Mouse (Mus musculus) midbrain, embryonic 10.5 days (tissue): ENCODE measurements around the gene Sox5. TPM values are rescaled to one million over a fixed set of nuclear protein-coding genes. Genes with fewer than 3 reads are reported as not detected.
A peak's percentile ranks its signal among the peaks of the same experiment; 100 is the strongest.

Source experiments
- DNase-seq: peaks from one replicate; pipeline ENCODE4 v3.0.0-alpha.2; 2017; ENCODE audit warnings: low spot score
- H3K27ac ChIP-seq: fragments of 300-500 bp; sonication (generic); replicated peaks from 2 replicates; pipeline ENCODE4 v1.5.1; 2016; ENCODE audit warnings: mild to moderate bottlenecking
- H3K27me3 ChIP-seq: fragments of 300-500 bp; sonication (generic); 2 replicates; pipeline ENCODE4 v1.6.1; 2016; ENCODE audit warnings: low read depth, mild to moderate bottlenecking; ENCODE audit not compliant: poor library complexity, severe bottlenecking
- H3K36me3 ChIP-seq: fragments of 300-500 bp; sonication (generic); 2 replicates; pipeline ENCODE4 v1.6.1; 2016; ENCODE audit warnings: mild to moderate bottlenecking, moderate library complexity
- H3K4me1 ChIP-seq: fragments of 300-500 bp; sonication (generic); 2 replicates; pipeline ENCODE4 v1.6.1; 2016
- H3K4me3 ChIP-seq: fragments of 300-500 bp; sonication (generic); 2 replicates; pipeline ENCODE4 v1.5.1; 2016; ENCODE audit warnings: mild to moderate bottlenecking, moderate library complexity
- H3K9me3 ChIP-seq: fragments of 300-500 bp; sonication (generic); replicated peaks from 2 replicates; pipeline ENCODE4 v1.6.1; 2016; ENCODE audit warnings: mild to moderate bottlenecking
- WGBS: fragments of 180-500 bp; shearing (Covaris S2); methylation state at CpG from one replicate; pipeline ENCODE4 v1.1.7; 2016; 5-methylcytosine and 5-hydroxymethylcytosine counted together
- polyA plus RNA-seq: library from polyadenylated mRNA; unstranded; fragments of >200 nt; fragmentation: Nextera tagmentation; extraction: Ambion mirVana; gene quantifications from 2 replicates; pipeline ENCODE4 v1.2.1, GENCODE M21; 2016

Gene Sox5
- polyA plus RNA-seq, 1 experiment from 2014 or later, result 28.2 TPM

DNA sequence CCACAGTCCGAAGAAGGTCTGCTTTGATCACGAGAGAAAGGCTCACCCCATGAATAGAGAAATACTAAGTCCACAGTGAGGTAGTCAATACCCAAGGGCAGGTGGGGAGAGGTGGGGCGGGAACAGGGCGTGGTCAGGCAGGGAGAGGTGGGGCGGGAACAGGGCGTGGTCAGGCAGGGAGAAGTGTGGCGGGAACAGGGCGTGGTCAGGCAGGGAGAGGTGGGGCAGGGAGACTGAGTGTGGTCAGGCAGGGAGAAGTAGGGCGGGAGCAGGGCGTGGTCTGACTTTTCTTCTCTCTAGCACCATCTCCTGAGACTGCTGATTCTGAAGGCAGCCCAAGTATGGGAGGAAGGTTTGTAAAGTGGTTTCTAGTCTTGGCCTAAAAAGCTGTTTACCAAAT lies 411.1 kb downstream of the Sox5 start:
- WGBS, result 58% methylated on average over 10 of the region's 10 CpGs

DNA sequence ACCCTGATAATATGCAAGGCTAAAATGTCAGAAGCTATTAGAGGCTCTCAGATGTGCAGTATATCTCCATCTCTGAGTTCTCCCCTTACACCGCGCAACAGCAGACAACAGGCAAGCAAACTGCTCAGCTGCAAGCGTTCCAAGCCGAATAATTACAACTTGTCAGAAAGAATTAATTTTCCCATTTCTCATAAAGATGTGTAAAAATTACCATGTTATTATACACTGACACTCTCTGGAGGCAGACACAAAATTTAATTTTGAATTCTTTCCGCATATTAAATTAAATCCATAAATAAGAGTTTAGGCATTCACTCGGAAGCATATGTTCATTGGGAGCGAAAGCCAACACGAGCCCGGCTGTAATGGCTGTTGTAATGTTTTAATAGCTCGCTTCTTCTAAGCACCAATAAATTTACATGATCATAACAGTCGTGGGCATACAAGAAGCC lies 414.1 kb downstream of the Sox5 start:
- H3K4me3 ChIP-seq, result no peak overlapping the region
- H3K4me1 ChIP-seq, result no peaks in the 10 kb centered on the region
- no peak overlapping the region for H3K27ac ChIP-seq
- DNase-seq, result no peak
- WGBS, result 97% methylated on average over 11 of the region's 11 CpGs
- no peaks in the 10 kb centered on the region; the same call in 1 of the 2 replicates for H3K27me3 ChIP-seq
- H3K9me3 ChIP-seq, result no peaks in the 10 kb centered on the region
- H3K36me3 ChIP-seq, result no peaks in the 10 kb centered on the region

More for the DNA sequence above, 411.1 kb downstream of the Sox5 start:
- Histone ChIP-seq H3K4me1 (peaks cover 3% of the 10 kb centered on the region; the same call in 1 of the 2 replicates), H3K27ac (no peak overlapping the region), H3K27me3 (no peaks in the 10 kb centered on the region; the same call in 1 of the 2 replicates), H3K9me3 (no peaks in the 10 kb centered on the region), H3K36me3 (no peaks in the 10 kb centered on the region), H3K4me3 (no peak overlapping the region)
- no peak for DNase-seq

DNA sequence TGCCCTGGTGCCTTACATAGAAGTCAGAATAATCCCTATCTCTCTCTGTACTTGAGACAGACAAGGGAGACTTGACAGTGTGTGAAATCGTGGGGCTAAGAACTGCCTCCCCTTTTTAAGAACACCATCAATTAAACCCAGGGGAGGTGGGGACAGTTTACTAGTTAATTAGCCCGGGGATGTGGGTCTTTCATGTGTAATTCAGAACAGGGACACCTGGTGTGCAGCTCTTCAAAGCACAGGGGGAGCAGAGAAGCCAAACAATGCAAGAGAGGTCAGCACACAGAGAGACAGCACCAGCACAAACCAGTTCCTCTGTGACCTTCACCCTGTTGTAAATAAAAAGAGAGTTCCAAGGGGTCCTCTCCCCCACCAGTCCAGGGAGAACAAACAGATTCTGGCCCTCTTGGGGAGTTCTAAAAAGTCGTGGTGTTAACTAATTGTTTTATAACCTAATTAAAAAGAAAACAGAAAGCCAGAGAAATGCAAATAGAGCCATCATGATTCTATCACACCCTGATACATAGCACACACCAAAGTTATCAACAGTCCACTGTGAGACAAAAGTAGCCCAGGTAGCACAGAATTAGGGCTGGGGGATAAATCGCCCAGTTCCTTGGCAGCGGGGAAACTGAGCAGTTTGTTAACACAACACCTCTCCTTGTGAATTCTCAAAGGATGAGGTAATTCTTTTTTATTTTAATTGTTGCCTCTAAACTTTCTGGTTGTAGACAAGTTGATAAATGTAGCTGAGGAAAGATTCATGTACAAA lies 420.3 kb downstream of the Sox5 start:
- Histone ChIP-seq H3K4me3 (no peak overlapping the region), H3K36me3 (no peaks in the 10 kb centered on the region), H3K27ac (peak overlapping the region; percentile 59), H3K9me3 (no peaks in the 10 kb centered on the region), H3K4me1 (peaks cover 15% of the 10 kb centered on the region), H3K27me3 (peaks cover 8% of the 10 kb centered on the region; the same call in 1 of the 2 replicates)
- WGBS, result 8% methylated on average over 5 of the region's 5 CpGs
- DNase-seq, result no peak

DNA sequence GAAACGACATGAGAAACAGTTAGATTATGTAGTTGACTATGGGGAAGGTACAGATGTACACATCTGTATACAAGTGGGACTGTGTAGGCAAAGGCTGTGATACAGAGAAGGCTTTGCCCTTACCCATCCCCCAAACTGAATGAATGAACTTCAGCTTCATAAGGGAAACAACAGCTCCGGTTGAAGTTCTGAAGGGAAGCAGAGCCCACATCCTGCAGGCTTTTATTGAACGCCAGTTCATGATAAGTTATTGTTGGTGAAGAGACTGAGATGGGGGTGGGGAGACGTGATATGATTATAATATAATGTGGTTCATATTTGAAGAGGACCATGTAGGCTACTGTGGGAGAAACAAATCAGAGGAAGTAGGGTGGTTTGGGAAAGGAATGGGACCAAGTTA lies 424.7 kb downstream of the Sox5 start:
- H3K4me3 ChIP-seq, result no peak overlapping the region
- H3K4me1 ChIP-seq, result peaks cover 15% of the 10 kb centered on the region
- H3K27me3 ChIP-seq, result peaks cover 8% of the 10 kb centered on the region; the same call in 1 of the 2 replicates
- H3K27ac ChIP-seq, result no peak overlapping the region
- no peaks in the 10 kb centered on the region for H3K9me3 ChIP-seq
- no peak for DNase-seq
- no peaks in the 10 kb centered on the region for H3K36me3 ChIP-seq
- 92% methylated on average over 4 of the region's 4 CpGs for WGBS

DNA sequence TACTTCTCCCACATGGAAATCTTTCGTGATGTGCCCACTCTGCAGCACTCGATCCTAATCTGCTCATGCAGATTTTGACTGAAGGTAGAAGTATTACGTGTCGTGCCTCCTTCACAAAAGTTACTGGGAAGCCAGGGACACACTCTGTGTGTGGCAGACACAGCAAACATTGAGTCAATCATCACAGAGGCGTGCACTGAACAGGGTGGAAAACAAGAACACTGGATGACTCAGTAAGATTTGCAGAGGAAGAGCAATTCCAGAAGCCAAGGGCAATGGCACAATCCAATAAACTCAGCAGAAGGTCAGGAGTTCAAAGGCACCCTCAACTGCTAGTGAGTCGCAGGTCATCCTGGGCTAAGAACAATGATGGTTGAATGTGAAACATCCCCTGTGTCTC lies 430.7 kb downstream of the Sox5 start:
- no peaks in the 10 kb centered on the region for H3K27me3 ChIP-seq
- DNase-seq, result no peak

DNA sequence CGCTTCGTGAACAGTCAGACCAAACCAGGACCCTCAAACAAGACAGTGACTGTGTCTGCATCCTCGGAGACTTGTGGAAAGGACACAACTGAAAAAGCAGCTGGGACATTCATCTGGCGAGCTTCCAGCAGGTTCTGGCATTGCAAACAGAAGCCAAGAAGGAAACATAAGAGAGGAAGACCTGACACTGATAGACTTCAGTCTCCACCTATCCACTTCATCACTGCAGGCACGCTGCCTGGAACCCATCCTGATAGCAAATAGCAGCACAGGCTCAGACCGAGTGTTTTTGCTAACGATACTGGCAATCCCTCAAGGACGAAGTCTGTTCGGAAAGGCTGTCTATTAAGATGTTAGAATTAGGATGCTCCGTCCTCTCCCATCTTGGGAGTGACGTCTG lies 438.4 kb downstream of the Sox5 start:
- H3K27me3 ChIP-seq, result no peaks in the 10 kb centered on the region
- no peaks in the 10 kb centered on the region for H3K36me3 ChIP-seq
- H3K9me3 ChIP-seq, result peaks cover 9% of the 10 kb centered on the region
- no peak for DNase-seq
- no peak overlapping the region for H3K27ac ChIP-seq
- H3K4me3 ChIP-seq, result no peak overlapping the region
- 87% methylated on average over 11 of the region's 11 CpGs for WGBS
- peaks cover 2% of the 10 kb centered on the region for H3K4me1 ChIP-seq

More for the DNA sequence above, 430.7 kb downstream of the Sox5 start:
- WGBS, result 92% methylated on average over 6 of the region's 6 CpGs
- H3K36me3 ChIP-seq, result no peaks in the 10 kb centered on the region
- H3K9me3 ChIP-seq, result no peaks in the 10 kb centered on the region
- no peaks in the 10 kb centered on the region for H3K4me1 ChIP-seq
- no peak overlapping the region for H3K27ac ChIP-seq
- H3K4me3 ChIP-seq, result no peak overlapping the region

DNA sequence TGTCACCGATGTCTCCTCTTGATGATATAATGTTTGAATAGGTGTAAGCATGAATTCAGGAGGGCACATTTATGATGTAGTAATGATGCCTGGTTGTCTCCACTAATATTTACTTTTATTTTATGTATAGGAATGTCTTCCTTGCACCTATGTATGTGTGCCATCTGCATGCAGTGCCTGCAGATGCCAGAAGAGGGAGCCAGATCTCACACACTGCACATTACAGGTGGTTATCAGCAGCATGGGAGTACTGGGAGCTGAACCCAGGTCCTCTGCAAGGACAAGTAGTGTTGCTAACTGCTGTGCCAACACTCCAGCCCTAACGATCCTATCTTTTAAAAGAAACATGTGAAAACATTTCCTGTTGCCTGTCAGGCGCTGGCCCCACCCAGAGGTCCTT lies 442.2 kb downstream of the Sox5 start:
- H3K9me3 ChIP-seq, result peaks cover 9% of the 10 kb centered on the region
- peaks cover 21% of the 10 kb centered on the region for H3K4me1 ChIP-seq
- no peaks in the 10 kb centered on the region for H3K27me3 ChIP-seq
- H3K36me3 ChIP-seq, result no peaks in the 10 kb centered on the region
- no peak for DNase-seq
- no peak overlapping the region for H3K4me3 ChIP-seq
- WGBS, result 96% methylated on average over 3 of the region's 3 CpGs
- H3K27ac ChIP-seq, result no peak overlapping the region

DNA sequence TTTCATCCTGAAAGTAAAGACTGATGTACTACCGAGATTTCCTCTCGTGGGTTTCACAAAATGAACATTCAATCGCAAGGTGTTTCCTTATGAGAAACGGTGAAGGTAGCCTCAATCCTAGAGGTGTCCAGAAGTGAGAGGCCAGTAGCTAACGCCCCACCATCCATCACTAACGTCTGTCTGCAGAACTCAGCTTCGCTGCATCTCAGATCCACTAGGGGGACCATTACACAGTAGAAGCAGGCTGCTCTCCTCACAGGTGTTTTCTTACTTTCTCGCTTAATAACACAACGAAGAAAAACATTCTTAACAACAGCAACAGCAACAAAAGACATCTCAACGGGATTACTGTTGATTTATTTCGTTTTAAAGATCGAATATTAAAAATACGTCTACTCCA lies 442.8 kb downstream of the Sox5 start:
- Histone ChIP-seq H3K4me1 (peaks cover 26% of the 10 kb centered on the region), H3K9me3 (peaks cover 9% of the 10 kb centered on the region), H3K27ac (no peak overlapping the region), H3K27me3 (no peaks in the 10 kb centered on the region), H3K36me3 (no peaks in the 10 kb centered on the region), H3K4me3 (no peak overlapping the region)
- no peak for DNase-seq
- 80% methylated on average over 13 of the region's 13 CpGs for WGBS

DNA sequence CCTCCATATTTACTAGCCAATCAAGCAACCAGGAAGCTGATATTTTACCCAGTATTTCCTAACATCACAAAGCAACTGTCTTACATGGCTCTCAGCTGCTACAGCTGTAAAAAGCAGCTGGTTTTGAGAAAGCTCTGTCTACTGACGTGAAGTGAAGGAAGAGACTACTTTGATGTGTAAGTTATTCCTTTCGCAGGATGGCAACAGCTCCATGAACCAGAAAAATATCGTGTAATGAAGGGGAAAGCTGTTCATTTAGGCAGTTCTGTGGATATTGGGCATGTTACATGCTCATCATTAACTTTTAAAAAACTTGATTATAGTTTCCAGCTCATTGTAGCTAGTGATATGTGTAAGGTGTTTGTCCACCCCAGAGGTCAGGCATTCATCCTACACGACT lies 443.6 kb downstream of the Sox5 start:
- no peak overlapping the region for H3K4me3 ChIP-seq
- peaks cover 27% of the 10 kb centered on the region for H3K4me1 ChIP-seq
- no peak for DNase-seq
- H3K27me3 ChIP-seq, result no peaks in the 10 kb centered on the region
- 66% methylated on average over 4 of the region's 4 CpGs for WGBS
- H3K36me3 ChIP-seq, result no peaks in the 10 kb centered on the region
- no peak overlapping the region for H3K27ac ChIP-seq
- peaks cover 9% of the 10 kb centered on the region for H3K9me3 ChIP-seq

DNA sequence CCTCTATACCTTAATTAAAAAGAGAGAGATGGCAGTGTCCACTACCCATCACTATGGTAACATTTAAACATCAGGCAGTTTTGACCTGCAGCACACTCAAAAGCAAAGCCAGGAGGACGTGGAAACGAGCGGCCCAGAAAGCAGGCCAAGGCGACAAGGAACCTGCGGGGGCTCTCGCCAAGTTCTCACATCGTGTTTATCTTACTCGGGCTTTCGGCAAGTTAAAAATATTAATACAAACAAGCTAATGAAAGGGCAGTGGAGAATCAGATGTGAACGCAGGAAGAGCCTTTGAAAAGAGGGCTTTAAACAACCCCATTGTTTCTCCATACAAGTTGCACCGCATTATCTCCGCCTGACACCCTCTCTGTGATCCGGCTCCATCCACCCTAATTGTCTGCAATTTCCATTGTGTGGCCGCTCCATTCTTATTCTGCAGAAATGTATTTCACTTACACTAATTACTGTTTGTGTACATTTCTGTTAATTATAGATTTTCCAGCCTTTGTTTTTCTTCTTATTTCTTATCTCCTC lies 444.3 kb downstream of the Sox5 start:
- H3K4me3 ChIP-seq, result peak overlapping the region; percentile 26

DNA sequence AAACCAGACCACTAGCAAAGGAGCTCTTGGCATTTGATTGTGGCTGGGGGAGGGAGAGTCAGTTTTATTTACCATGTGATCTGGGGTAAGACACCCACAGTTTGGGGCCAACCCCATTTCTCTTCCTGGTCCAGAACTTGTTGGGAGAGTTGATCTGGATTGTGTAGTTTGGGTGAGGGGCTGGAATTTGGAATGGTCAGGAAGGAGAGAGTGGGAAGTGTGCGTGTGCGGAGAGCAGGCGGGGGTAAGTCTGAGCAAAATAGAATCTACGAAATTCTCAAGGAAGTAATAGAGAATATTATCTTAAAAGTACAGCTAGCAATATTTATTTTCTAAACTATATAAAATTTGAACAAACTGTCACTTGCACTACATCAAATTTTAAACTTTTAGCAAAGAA lies 445.0 kb downstream of the Sox5 start:
- Histone ChIP-seq H3K4me1 (peaks cover 27% of the 10 kb centered on the region), H3K27me3 (no peaks in the 10 kb centered on the region), H3K36me3 (no peaks in the 10 kb centered on the region), H3K4me3 (no peak overlapping the region), H3K9me3 (peaks cover 9% of the 10 kb centered on the region), H3K27ac (no peak overlapping the region)
- WGBS, result 86% methylated on average over 4 of the region's 4 CpGs
- no peak for DNase-seq

More for the DNA sequence above, 444.3 kb downstream of the Sox5 start:
- Histone ChIP-seq H3K9me3 (peaks cover 9% of the 10 kb centered on the region), H3K4me1 (peaks cover 27% of the 10 kb centered on the region), H3K27ac (peak overlapping the region; percentile 73), H3K27me3 (no peaks in the 10 kb centered on the region), H3K36me3 (no peaks in the 10 kb centered on the region)
- peak; percentile 44 for DNase-seq
- 17% methylated on average over 14 of the region's 14 CpGs for WGBS

DNA sequence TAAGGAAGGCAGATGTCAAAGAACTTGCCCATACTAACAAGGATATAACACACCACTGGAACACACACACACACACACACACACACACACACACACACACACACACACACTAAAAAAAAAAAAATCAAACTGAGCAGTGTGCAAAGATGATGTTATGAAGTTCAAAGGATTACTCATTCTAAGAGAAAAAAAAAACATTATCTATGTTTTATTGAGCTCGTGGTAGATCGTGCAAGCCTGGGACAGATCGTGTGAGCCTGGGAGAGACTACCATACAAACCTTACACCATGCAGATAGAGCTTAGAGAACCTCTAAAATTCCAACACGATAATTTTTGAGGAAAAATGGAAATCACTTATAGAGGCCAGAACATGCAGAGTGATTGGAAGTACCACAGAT lies 448.6 kb downstream of the Sox5 start:
- Histone ChIP-seq H3K27me3 (no peaks in the 10 kb centered on the region), H3K36me3 (no peaks in the 10 kb centered on the region), H3K27ac (no peak overlapping the region), H3K9me3 (no peaks in the 10 kb centered on the region), H3K4me1 (peaks cover 23% of the 10 kb centered on the region), H3K4me3 (no peak overlapping the region)
- WGBS, result 93% methylated on average over 4 of the region's 4 CpGs
- DNase-seq, result no peak

DNA sequence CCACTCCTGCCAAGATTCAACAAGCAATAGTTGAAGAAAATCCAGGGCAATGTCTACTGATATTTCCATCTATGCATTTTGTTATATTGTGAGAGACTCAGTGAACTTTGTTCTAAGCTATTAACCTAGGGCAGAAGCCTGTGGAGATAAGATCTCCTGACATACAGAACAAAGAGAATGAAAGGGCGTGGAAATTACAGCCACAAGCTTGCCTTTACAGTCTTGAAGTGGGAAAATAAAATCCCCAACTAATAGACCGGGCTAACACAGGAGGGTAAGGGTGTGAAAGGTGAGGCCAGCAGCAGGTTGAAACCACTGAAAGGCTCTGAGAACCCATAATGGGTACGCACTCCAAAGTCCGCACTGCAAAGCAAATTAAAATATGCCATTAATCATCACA lies 449.8 kb downstream of the Sox5 start:
- no peak for DNase-seq
- no peak overlapping the region for H3K27ac ChIP-seq
- H3K27me3 ChIP-seq, result no peaks in the 10 kb centered on the region
- 94% methylated on average over 4 of the region's 4 CpGs for WGBS
- H3K4me1 ChIP-seq, result peaks cover 12% of the 10 kb centered on the region
- H3K9me3 ChIP-seq, result no peaks in the 10 kb centered on the region
- no peak overlapping the region for H3K4me3 ChIP-seq
- no peaks in the 10 kb centered on the region for H3K36me3 ChIP-seq
